Mouse (Mus musculus) hindlimb bud, embryonic 11.5 days (tissue): ENCODE measurements at regions not wholly inside any gene's neighbourhood (a gene's known extent, or its start where the extent isn't known, plus 50 kb on each side); places are given as distances from the start of the nearest gene placed in this dataset.
"Not testable (repeated sequence)": the region's sequence is repeated elsewhere in the genome, so short reads cannot be mapped to it uniquely, and the experiment has no call there.

Experiments used
- DNase-seq: peaks from one replicate; pipeline ENCODE4 v3.0.0-alpha.2; 2012; ENCODE audit warnings: low read depth, low spot score; ENCODE audit errors: extremely low spot score

- no peak for DNase-seq
Measured at GRCm38 (mm10) chr10:56884456-56885410, 507.6 kb downstream of the Gja1 start.

- not testable (repeated sequence) for DNase-seq
Measured at GRCm38 (mm10) chr10:56891530-56891929, 514.4 kb downstream of the Gja1 start.

- peak; percentile 16 for DNase-seq
Measured at GRCm38 (mm10) chr10:56892666-56893209, 515.6 kb downstream of the Gja1 start.

- DNase-seq: peak; percentile 22
Measured at GRCm38 (mm10) chr10:56893210-56893705, 516.1 kb downstream of the Gja1 start.

GRCm38 (mm10) chr10:56899640-56900274 is 522.6 kb downstream of the Gja1 start:
- no peak for DNase-seq

- DNase-seq: no peak
Measured at GRCm38 (mm10) chr10:56900914-56901313, 523.8 kb downstream of the Gja1 start.

- DNase-seq: no peak
Measured at GRCm38 (mm10) chr10:56912711-56913110, 535.6 kb downstream of the Gja1 start.

GRCm38 (mm10) chr10:56914103-56914502 is 537.0 kb downstream of the Gja1 start:
- no peak for DNase-seq

GRCm38 (mm10) chr10:56918412-56918811 is 541.3 kb downstream of the Gja1 start:
- DNase-seq: no peak

- DNase-seq: peak; percentile 86
Measured at GRCm38 (mm10) chr10:56920711-56921672, 543.9 kb downstream of the Gja1 start.

GRCm38 (mm10) chr10:56935174-56935573 is 551.0 kb upstream of the Hsf2 start:
- no peak for DNase-seq

GRCm38 (mm10) chr10:56941972-56942371 is 544.2 kb upstream of the Hsf2 start:
- DNase-seq: no peak

GRCm38 (mm10) chr10:56944434-56945145 is 541.6 kb upstream of the Hsf2 start:
- no peak for DNase-seq

- no peak for DNase-seq
Measured at GRCm38 (mm10) chr10:56956728-56957127, 529.5 kb upstream of the Hsf2 start.

GRCm38 (mm10) chr10:56962096-56962807 is 523.9 kb upstream of the Hsf2 start:
- DNase-seq: no peak

GRCm38 (mm10) chr10:56963215-56963614 is 523.0 kb upstream of the Hsf2 start:
- no peak for DNase-seq

GRCm38 (mm10) chr10:56968913-56969312 is 517.3 kb upstream of the Hsf2 start:
- DNase-seq: no peak

GRCm38 (mm10) chr10:56974812-56975211 is 511.4 kb upstream of the Hsf2 start:
- DNase-seq: no peak

GRCm38 (mm10) chr10:56979601-56980000 is 506.6 kb upstream of the Hsf2 start:
- DNase-seq: peak; percentile 91
